Mouse (Mus musculus) hindbrain, embryonic 11.5 days (tissue): ENCODE measurements around the gene Htr5b. TPM values are rescaled to one million over a fixed set of nuclear protein-coding genes. Genes with fewer than 3 reads are reported as not detected.

Source experiments
- ATAC-seq: fragments of 200-750 bp; cut with Nextera tagmentation; 2 replicates; pipeline ENCODE4 v1.8.0; 2017; ENCODE audit warnings: mild to moderate bottlenecking, moderate TSS enrichment, moderate library complexity; ENCODE audit not compliant: low FRiP score
- DNase-seq: peaks from one replicate; pipeline ENCODE4 v3.0.0-alpha.2; 2015; ENCODE audit warnings: low spot score
- H3K27ac ChIP-seq: fragments of 300-500 bp; sonication (generic); 2 replicates; pipeline ENCODE4 v1.5.1; 2014; ENCODE audit warnings: mild to moderate bottlenecking, low read depth, low read length
- H3K27me3 ChIP-seq: fragments of 300-500 bp; sonication (generic); 2 replicates; pipeline ENCODE4 v1.6.1; 2014; ENCODE audit warnings: mild to moderate bottlenecking, low read length, moderate library complexity, mixed read lengths; ENCODE audit not compliant: control insufficient read depth, insufficient read depth
- H3K36me3 ChIP-seq: fragments of 300-500 bp; sonication (generic); 2 replicates; pipeline ENCODE4 v1.6.1; 2014; ENCODE audit warnings: mild to moderate bottlenecking, low read length, moderate library complexity, mixed read lengths; ENCODE audit not compliant: control insufficient read depth, insufficient read depth
- H3K4me1 ChIP-seq: fragments of 300-500 bp; sonication (generic); replicated peaks from 2 replicates; pipeline ENCODE4 v1.6.1; 2014; ENCODE audit warnings: low read length, mixed read lengths; ENCODE audit not compliant: control insufficient read depth, insufficient read depth
- H3K4me2 ChIP-seq: fragments of 300-500 bp; sonication (generic); replicated peaks from 2 replicates; pipeline ENCODE4 v1.6.1; 2014; ENCODE audit warnings: mild to moderate bottlenecking, low read depth, low read length
- H3K4me3 ChIP-seq: fragments of 300-500 bp; sonication (generic); 2 replicates; pipeline ENCODE4 v1.5.1; 2014; ENCODE audit warnings: low read depth, low read length
- H3K9ac ChIP-seq: fragments of 300-500 bp; sonication (generic); 2 replicates; pipeline ENCODE4 v1.6.1; 2014; ENCODE audit warnings: low read depth, low read length
- H3K9me3 ChIP-seq: fragments of 300-500 bp; sonication (generic); 2 replicates; pipeline ENCODE4 v1.6.1; 2016; ENCODE audit warnings: low read length; ENCODE audit not compliant: control insufficient read depth
- WGBS: fragments of 180-500 bp; shearing (Covaris S2); extraction: QIAGEN DNeasy Blood & Tissue Kit; methylation state at CpG from one replicate; pipeline ENCODE4 v1.1.7; 2014; 5-methylcytosine and 5-hydroxymethylcytosine counted together
- polyA plus RNA-seq: library from polyadenylated mRNA; unstranded; fragments of >200 nt; fragmentation: Nextera tagmentation; extraction: Ambion mirVana; gene quantifications from 2 replicates; pipeline ENCODE4 v1.2.1, GENCODE M21; 2014

Htr5b gene
- polyA plus RNA-seq, 1 experiment from 2014 or later: 0.14 TPM

DNA sequence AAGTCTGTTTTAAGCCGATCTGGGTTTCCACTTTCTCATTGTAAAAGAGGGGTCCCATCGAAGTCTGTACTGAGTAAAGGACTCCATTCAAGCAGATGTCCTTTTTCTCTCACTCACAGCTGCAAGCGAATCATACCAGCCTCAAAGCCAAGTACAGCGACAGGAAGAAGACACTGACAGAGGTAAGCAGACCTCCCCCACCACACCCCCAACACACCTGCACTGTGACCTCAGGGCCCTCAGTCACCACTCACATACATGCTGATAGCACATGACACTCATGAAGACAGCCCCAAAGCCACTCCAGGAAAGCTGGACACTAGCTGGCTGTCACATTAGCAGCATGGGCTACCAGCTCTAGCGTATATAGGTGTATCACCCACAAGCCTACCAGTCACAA, 50.5 kb downstream of the Htr5b start:
- DNase-seq: no peak

DNA sequence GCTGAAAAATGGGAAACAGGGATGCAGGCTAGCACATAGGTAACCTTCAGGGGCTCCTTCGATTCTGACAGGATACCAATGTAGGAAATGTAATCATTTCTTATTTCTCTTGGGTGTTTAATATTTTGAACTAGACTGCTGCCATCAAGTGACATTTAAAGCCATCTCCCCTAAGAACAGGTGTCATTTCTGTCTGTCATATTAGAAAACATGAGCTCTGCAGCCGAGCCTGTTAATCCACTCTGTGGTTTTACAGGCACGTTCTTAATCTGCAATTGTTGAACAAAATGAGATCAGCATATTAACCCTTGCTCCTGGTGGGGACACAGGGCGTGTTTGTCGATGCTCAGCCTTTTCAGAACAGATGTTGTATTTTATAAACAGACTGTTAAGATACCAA, 56.8 kb downstream of the Htr5b start:
- WGBS: 91% methylated on average over 5 of the region's 5 CpGs
- no peak overlapping the region for H3K4me2 ChIP-seq
- no peaks in the 10 kb centered on the region for H3K27me3 ChIP-seq
- ATAC-seq (no peak), DNase-seq (no peak)
- no peaks in the 10 kb centered on the region for H3K36me3 ChIP-seq
- no peaks in the 10 kb centered on the region for H3K4me1 ChIP-seq
- no peak overlapping the region for H3K27ac ChIP-seq
- no peaks in the 10 kb centered on the region for H3K9me3 ChIP-seq
- H3K9ac ChIP-seq: no peak overlapping the region
- no peak overlapping the region for H3K4me3 ChIP-seq

More for the DNA sequence above, 50.5 kb downstream of the Htr5b start:
- H3K36me3 ChIP-seq: 0 out of 2 replicates have a peak, but pooled peaks cover under 1% of the 10 kb centered on the region
- no peak for ATAC-seq
- H3K27ac ChIP-seq: no peak overlapping the region
- no peak overlapping the region for H3K4me3 ChIP-seq
- H3K4me2 ChIP-seq: no peak overlapping the region
- no peaks in the 10 kb centered on the region for H3K27me3 ChIP-seq
- H3K9ac ChIP-seq: no peak overlapping the region
- WGBS: 95% methylated on average over 5 of the region's 5 CpGs
- no peaks in the 10 kb centered on the region for H3K9me3 ChIP-seq
- no peaks in the 10 kb centered on the region for H3K4me1 ChIP-seq

DNA sequence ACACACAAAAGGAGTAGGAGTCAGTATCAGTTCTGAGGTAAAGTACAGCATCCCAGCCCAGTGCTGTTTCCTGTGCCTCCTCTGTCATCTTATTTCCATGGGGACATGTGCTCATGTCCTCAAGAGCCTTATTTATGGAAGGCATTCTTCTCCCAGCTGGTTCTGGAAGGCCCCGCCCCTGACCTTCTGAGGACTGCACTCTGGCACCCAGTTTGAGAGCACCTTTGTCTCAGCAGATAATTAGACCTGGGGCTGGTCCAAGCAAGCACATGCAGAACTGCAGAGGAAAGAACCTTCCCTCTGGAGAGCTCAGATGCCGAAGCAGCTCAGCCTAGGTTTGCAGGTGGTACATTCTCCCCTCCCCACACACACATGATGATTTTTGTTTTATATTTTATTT, 60.0 kb downstream of the Htr5b start:
- H3K27ac ChIP-seq: no peak overlapping the region
- ATAC-seq (no peak), DNase-seq (no peak)
- 95% methylated on average over 2 of the region's 2 CpGs for WGBS
- no peak overlapping the region for H3K9ac ChIP-seq
- H3K9me3 ChIP-seq: no peaks in the 10 kb centered on the region
- H3K4me1 ChIP-seq: no peaks in the 10 kb centered on the region
- no peaks in the 10 kb centered on the region for H3K27me3 ChIP-seq
- no peak overlapping the region for H3K4me2 ChIP-seq
- H3K36me3 ChIP-seq: no peaks in the 10 kb centered on the region
- H3K4me3 ChIP-seq: no peak overlapping the region

DNA sequence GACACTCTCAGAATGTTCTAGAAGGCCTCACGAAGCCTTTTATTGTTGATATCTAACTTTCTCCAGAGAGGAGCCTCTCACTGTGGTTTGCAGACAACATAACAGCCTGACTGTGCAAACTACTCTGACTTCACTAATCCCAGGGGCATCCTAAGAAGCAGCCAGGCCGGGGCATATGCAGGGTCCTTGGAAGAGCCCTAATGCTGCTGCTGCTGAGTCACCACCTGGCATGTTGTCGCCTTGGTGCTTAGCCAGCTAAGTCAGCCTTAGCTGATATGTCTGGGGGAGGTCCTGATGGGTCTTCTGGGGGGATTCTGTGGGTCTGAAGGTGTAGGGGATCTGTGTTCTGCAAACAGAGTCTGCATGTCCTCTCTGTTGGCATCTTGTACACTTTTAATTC, 62.0 kb downstream of the Htr5b start:
- H3K27ac ChIP-seq: no peak overlapping the region
- 84% methylated on average over 3 of the region's 3 CpGs for WGBS
- no peaks in the 10 kb centered on the region for H3K9me3 ChIP-seq
- H3K27me3 ChIP-seq: no peaks in the 10 kb centered on the region
- ATAC-seq: no peak
- no peak overlapping the region for H3K4me3 ChIP-seq
- H3K4me2 ChIP-seq: no peak overlapping the region
- no peaks in the 10 kb centered on the region for H3K36me3 ChIP-seq
- H3K4me1 ChIP-seq: no peaks in the 10 kb centered on the region
- H3K9ac ChIP-seq: no peak overlapping the region
- DNase-seq: no peak

DNA sequence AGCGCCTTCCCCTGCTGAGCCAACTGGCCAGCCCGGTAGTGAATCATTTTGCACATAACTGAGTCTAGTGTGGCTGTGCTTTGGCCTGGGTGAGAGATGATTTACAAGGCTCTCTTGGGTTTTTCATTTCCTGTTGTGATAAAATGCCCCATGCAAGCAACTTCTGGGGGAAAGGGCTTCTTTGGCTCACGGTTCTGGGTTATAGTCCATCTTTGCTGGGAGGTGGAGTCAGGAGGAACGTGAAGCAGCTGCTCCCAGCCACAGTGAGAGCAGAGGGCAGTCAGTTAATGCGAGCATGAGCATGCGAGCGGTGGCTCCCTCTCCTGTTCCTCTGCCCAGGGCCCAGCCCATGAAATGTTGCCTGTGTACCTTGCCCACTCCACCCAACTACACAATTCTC, 64.5 kb downstream of the Htr5b start:
- Histone ChIP-seq H3K4me3 (no peak overlapping the region), H3K27me3 (no peaks in the 10 kb centered on the region), H3K36me3 (no peaks in the 10 kb centered on the region), H3K4me2 (no peak overlapping the region), H3K4me1 (no peaks in the 10 kb centered on the region), H3K9me3 (no peaks in the 10 kb centered on the region), H3K9ac (no peak overlapping the region), H3K27ac (no peak overlapping the region)
- no peak for DNase-seq
- 90% methylated on average over 7 of the region's 7 CpGs for WGBS
- no peak for ATAC-seq

DNA sequence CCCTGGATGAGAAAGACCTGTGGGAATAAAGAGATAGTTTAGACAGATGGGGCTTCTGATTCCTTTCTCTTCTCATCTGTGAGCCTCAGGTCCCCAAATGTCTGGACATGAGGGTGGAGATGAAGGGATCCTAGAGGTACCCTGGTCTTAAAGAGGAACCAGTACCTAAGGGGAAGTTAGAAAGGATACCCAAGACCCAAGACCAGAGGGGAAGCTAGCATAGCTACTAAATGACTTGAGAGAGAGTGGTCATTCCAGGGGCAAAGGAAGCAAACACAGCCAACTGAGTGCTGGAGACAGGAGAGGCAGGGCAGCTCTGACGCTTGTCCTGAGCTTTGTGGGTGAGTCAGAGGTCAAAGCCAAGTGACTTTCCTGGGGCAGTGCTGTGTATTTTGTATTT, 65.6 kb downstream of the Htr5b start:
- Histone ChIP-seq H3K27ac (no peak overlapping the region), H3K4me2 (no peak overlapping the region), H3K9ac (no peak overlapping the region), H3K4me3 (no peak overlapping the region), H3K4me1 (no peaks in the 10 kb centered on the region), H3K36me3 (no peaks in the 10 kb centered on the region), H3K27me3 (no peaks in the 10 kb centered on the region), H3K9me3 (no peaks in the 10 kb centered on the region)
- ATAC-seq (no peak), DNase-seq (no peak)
- WGBS: 81% methylated on average over 1 of the region's 1 CpGs

DNA sequence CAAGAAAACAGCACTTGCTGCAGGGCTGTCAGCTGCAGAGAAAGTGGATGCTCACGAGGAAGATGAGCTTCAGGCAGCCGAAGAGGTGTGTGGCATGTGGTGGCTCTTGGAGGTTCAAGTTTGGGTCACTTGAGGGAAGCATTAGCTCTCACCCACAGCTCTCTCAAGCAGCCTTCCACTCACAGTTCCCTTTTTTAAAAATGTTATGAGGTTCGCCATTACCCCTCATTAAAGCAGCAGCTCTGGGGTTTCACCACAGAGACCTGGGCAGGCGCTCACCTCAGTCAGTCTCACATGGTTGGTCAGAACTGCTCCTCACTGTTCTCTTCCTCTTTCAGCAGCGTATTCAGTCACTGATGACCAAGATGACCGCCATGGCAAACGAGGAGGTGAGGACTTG, 66.4 kb downstream of the Htr5b start:
- WGBS: 89% methylated on average over 7 of the region's 7 CpGs
- Histone ChIP-seq H3K36me3 (no peaks in the 10 kb centered on the region), H3K27me3 (no peaks in the 10 kb centered on the region), H3K4me3 (no peak overlapping the region), H3K27ac (no peak overlapping the region), H3K4me2 (no peak overlapping the region), H3K9ac (no peak overlapping the region), H3K9me3 (no peaks in the 10 kb centered on the region), H3K4me1 (no peaks in the 10 kb centered on the region)
- no peak for ATAC-seq
- no peak for DNase-seq

DNA sequence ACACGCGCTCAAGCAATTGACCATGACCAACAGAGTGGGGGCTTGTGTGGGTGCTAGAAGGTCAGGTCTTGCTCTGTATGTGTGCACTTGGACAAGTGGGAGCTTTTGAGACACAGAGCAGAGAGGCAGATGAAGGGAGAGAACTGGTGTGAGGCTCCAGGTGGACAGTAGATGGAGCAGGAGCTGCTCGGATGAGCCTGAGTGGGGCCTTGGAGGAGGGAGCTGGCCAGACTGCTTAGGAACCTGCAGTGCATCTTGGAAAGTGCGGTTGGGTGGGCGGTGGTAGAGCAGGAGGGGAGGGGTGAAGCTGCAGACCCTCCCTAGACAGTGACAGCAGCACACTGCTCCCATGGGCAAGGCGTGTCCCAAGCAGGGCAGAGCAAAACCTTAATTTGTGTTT, 68.2 kb downstream of the Htr5b start:
- H3K27ac ChIP-seq: no peak overlapping the region
- no peaks in the 10 kb centered on the region for H3K9me3 ChIP-seq
- H3K27me3 ChIP-seq: no peaks in the 10 kb centered on the region
- no peaks in the 10 kb centered on the region for H3K4me1 ChIP-seq
- no peaks in the 10 kb centered on the region for H3K36me3 ChIP-seq
- 79% methylated on average over 6 of the region's 6 CpGs for WGBS
- H3K4me2 ChIP-seq: no peak overlapping the region
- no peak overlapping the region for H3K4me3 ChIP-seq
- DNase-seq (no peak), ATAC-seq (no peak)
- H3K9ac ChIP-seq: no peak overlapping the region
